9 mouse cellular contexts compared by ENCODE assay signal in the genomic region with DNA sequence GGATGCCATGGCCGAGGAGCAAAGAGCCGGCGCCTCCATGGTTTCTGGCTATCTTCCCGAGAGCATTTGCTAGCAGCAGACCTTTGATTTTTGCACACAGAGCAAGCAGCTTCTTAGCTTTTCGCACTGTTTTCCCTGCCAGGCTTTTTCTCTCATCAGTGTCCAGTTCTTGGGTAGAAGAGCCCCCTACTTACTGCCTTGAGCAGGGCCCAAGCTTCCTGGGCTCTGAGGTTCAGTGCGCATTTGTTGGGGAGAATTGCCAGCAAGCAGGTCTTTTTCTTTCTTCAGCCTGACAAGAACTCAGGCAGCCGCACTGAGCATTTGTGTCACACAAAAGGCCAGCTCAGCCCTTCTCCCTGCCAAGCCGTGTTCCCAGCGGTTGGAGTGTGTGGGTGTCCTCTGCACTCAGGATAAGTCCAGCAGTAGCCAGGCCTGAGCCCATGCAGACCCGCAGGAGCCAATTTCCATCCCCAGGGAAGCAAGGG.
DNase-seq lines count a peak whose midpoint lies in the region; ATAC-seq and TF ChIP-seq lines count a peak whose summit lies in the region.
"Had no signal": no experiment of that assay in that cellular context is flagged by ENCODE, and none has a peak within 500 bp of the region (broad histone marks: within the 10 kb centered on the region; RNA-seq: fewer than 3 reads in every experiment).

No protein-coding gene starts in this region.

- WGBS in forebrain, embryonic 12.5 days: 23% methylated on average over 10 of the region's 10 CpGs
- WGBS in limb, embryonic 10.5 days: 65% methylated on average over 10 of the region's 10 CpGs
- 60% methylated on average over 10 of the region's 10 CpGs for WGBS in liver, embryonic 11.5 days

- H3K27ac ChIP-seq in forebrain, embryonic 12.5 days: 0 out of 2 replicates have a peak overlapping the region, but pooled peaks have one; percentile 46
- H3K27ac ChIP-seq in limb, embryonic 10.5 days: peak overlapping the region; percentile 42; the same call in 1 of the 2 replicates
- H3K27ac ChIP-seq in liver, embryonic 11.5 days (ENCODE audit: low read depth, low read length): no peak overlapping the region
- H3K27ac ChIP-seq: heart, embryonic 13.5 days had no signal

- H3K4me2 ChIP-seq in forebrain, embryonic 12.5 days: no peak overlapping the region; the same call in 1 of the 2 replicates
- no peak overlapping the region for H3K4me2 ChIP-seq in liver, embryonic 11.5 days
- H3K4me2 ChIP-seq: heart, embryonic 13.5 days had no signal

- H3K27me3 ChIP-seq in E14TG2a.4 (ENCODE audit: insufficient read depth, low read length): peaks cover 6% of the 10 kb centered on the region
- H3K27me3 ChIP-seq in forebrain, embryonic 12.5 days: peaks cover 12% of the 10 kb centered on the region
- H3K27me3 ChIP-seq in limb, embryonic 10.5 days (ENCODE audit: low read depth, poor library complexity, severe bottlenecking): no peaks in the 10 kb centered on the region
- no peaks in the 10 kb centered on the region for H3K27me3 ChIP-seq in liver, embryonic 11.5 days (replicated peaks; ENCODE audit: control insufficient read depth, insufficient read depth, low read length)
- H3K27me3 ChIP-seq: heart, embryonic 13.5 days had no signal

- H3K9me3 ChIP-seq in E14TG2a.4 (ENCODE audit: low read length): no peaks in the 10 kb centered on the region
- H3K9me3 ChIP-seq in forebrain, embryonic 12.5 days: no peaks in the 10 kb centered on the region
- no peaks in the 10 kb centered on the region for H3K9me3 ChIP-seq in limb, embryonic 10.5 days (replicated peaks)
- no peaks in the 10 kb centered on the region for H3K9me3 ChIP-seq in liver, embryonic 11.5 days (ENCODE audit: control insufficient read depth, low read length)
- H3K9me3 ChIP-seq: heart, embryonic 13.5 days had no signal

- peak; percentile 35 for DNase-seq in adrenal gland, postnatal 14 days
- DNase-seq in adrenal gland, adult 8-10 months: no peak
- peak; percentile 52 for DNase-seq in heart, postnatal 4 days
- DNase-seq in limb, embryonic 10.5 days (ENCODE audit: low spot score): no peak
- DNase-seq in right cerebral cortex, postnatal 36 days (ENCODE audit: low spot score in 2 of 2): peak; percentile 21 to 22
- DNase-seq in liver, embryonic 11.5 days (ENCODE audit: low spot score): no peak

- no peak for TF ChIP-seq CTCF in E14TG2a.4 (conservative IDR thresholded peaks at IDR 0.05; ENCODE audit: low read length)

- no peaks in the 10 kb centered on the region for H3K36me3 ChIP-seq in E14TG2a.4 (ENCODE audit: insufficient read depth, low read length)
- no peaks in the 10 kb centered on the region for H3K36me3 ChIP-seq in forebrain, embryonic 12.5 days (replicated peaks)
- no peaks in the 10 kb centered on the region for H3K36me3 ChIP-seq in limb, embryonic 10.5 days
- no peaks in the 10 kb centered on the region for H3K36me3 ChIP-seq in liver, embryonic 11.5 days (ENCODE audit: control insufficient read depth, insufficient read depth, low read length)
- H3K36me3 ChIP-seq: heart, embryonic 13.5 days had no signal

- ATAC-seq in forebrain, embryonic 12.5 days (ENCODE audit: low FRiP score): peak; percentile 28
- no peak for ATAC-seq in liver, embryonic 11.5 days (replicated peaks; ENCODE audit: low FRiP score)

- H3K4me1 ChIP-seq in E14TG2a.4 (replicated peaks; ENCODE audit: low read depth, low read length): peaks cover 23% of the 10 kb centered on the region
- peaks cover 48% of the 10 kb centered on the region for H3K4me1 ChIP-seq in forebrain, embryonic 12.5 days
- H3K4me1 ChIP-seq in limb, embryonic 10.5 days: peaks cover 40% of the 10 kb centered on the region
- H3K4me1 ChIP-seq in liver, embryonic 11.5 days (replicated peaks; ENCODE audit: control insufficient read depth, insufficient read depth, low read length): no peaks in the 10 kb centered on the region; the same call in 1 of the 2 replicates

- H3K4me3 ChIP-seq in E14TG2a.4 (replicated peaks; ENCODE audit: low read length): 0 out of 2 replicates have a peak overlapping the region, but pooled peaks have one; percentile 26
- H3K4me3 ChIP-seq in forebrain, embryonic 12.5 days (replicated peaks): no peak overlapping the region
- no peak overlapping the region for H3K4me3 ChIP-seq in limb, embryonic 10.5 days
- H3K4me3 ChIP-seq in liver, embryonic 11.5 days (ENCODE audit: low read depth, low read length): no peak overlapping the region
- H3K4me3 ChIP-seq: heart, embryonic 13.5 days had no signal

- no peak overlapping the region; the same call in 1 of the 2 replicates for H3K9ac ChIP-seq in forebrain, embryonic 12.5 days
- H3K9ac ChIP-seq in liver, embryonic 11.5 days (ENCODE audit: low read depth, low read length): no peak overlapping the region
- H3K9ac ChIP-seq: heart, embryonic 13.5 days had no signal

Comparison
In these comparisons a context has a peak if more than half of its experiments do, and no peak if none do; other contexts are left out.
1. DNase-seq: peak in adrenal gland, postnatal 14 days (single experiment), heart, postnatal 4 days (single experiment) and right cerebral cortex, postnatal 36 days (2 of 2); none in adrenal gland, adult 8-10 months (single experiment), limb, embryonic 10.5 days (single experiment) and liver, embryonic 11.5 days (single experiment).